Mouse (Mus musculus) bone marrow, adult 2 months (tissue): ENCODE results near the gene Mrpl57. TPM values are rescaled to one million over a fixed set of nuclear protein-coding genes. Genes with fewer than 3 reads are reported as not detected.
"Not testable (repeated sequence)": the region's sequence is repeated elsewhere in the genome, so short reads cannot be mapped to it uniquely, and the experiment has no call there.

Experiments
- H3K27ac ChIP-seq: fragments of 200-500 bp; 2 replicates; pipeline ENCODE4 v1.5.1; 2012; ENCODE audit warnings: low read depth, mild to moderate bottlenecking, control low read depth, inconsistent platforms, low read length; ENCODE audit not compliant: control insufficient read depth, poor library complexity, insufficient read depth
- H3K4me1 ChIP-seq: fragments of 200-500 bp; 2 replicates; pipeline ENCODE4 v1.6.1; 2011; ENCODE audit warnings: low read length; ENCODE audit not compliant: control insufficient read depth, insufficient read depth
- H3K4me3 ChIP-seq: fragments of 200-500 bp; replicated peaks from 2 replicates; pipeline ENCODE3; 2011; ENCODE audit warnings: mild to moderate bottlenecking, low read depth, low read length, control low read depth; ENCODE audit not compliant: control insufficient read depth
- CTCF ChIP-seq: fragments of 200-500 bp; IDR thresholded peaks from 2 replicates; pipeline ENCODE4 v1.5.1; 2011; ENCODE audit warnings: low read length, control low read depth; ENCODE audit not compliant: control insufficient read depth, insufficient read depth
- POLR2A ChIP-seq: fragments of 200-500 bp; IDR thresholded peaks from 2 replicates; pipeline ENCODE4 v1.6.1; 2011; ENCODE audit warnings: low read depth, mild to moderate bottlenecking, control low read depth, low read length, borderline replicate concordance; ENCODE audit not compliant: control insufficient read depth
- WGBS: fragments of 180-500 bp; shearing (Covaris S2); methylation state at CpG from one replicate; pipeline ENCODE4 v1.1.7; 2018; 5-methylcytosine and 5-hydroxymethylcytosine counted together
- polyA plus RNA-seq: library from polyadenylated mRNA; stranded (reverse); fragments of >200 nt; gene quantifications from 2 replicates; pipeline ENCODE4 v1.2.4, GENCODE M21; 2011; ENCODE audit warnings: low replicate concordance; ENCODE audit not compliant: missing spikeins, insufficient read depth, insufficient read length

Gene Mrpl57
- polyA plus RNA-seq, 1 experiment: 54.3 TPM

- no peak overlapping the region for H3K4me3 ChIP-seq
- no peaks in the 10 kb centered on the region; the same call in 1 of the 2 replicates for H3K4me1 ChIP-seq
- no peak overlapping the region for H3K27ac ChIP-seq
- TF ChIP-seq POLR2A (no peak), CTCF (no peak)
- WGBS: 86% methylated on average over 4 of the region's 4 CpGs
Observed at GRCm38 (mm10) chr14:57803731-57804130, 22.3 kb upstream of the Mrpl57 start.

GRCm38 (mm10) chr14:57808558-57808957 is 17.5 kb upstream of the Mrpl57 start:
- H3K4me1 ChIP-seq: no peaks in the 10 kb centered on the region
- 45% methylated on average over 5 of the region's 5 CpGs for WGBS
- no peak overlapping the region for H3K4me3 ChIP-seq
- TF ChIP-seq POLR2A (no peak), CTCF (peak; percentile 28)
- H3K27ac ChIP-seq: no peak overlapping the region

GRCm38 (mm10) chr14:57810886-57811285 is 15.1 kb upstream of the Mrpl57 start:
- no peaks in the 10 kb centered on the region for H3K4me1 ChIP-seq
- WGBS: 86% methylated on average over 2 of the region's 2 CpGs
- TF ChIP-seq CTCF (no peak), POLR2A (no peak)
- H3K27ac ChIP-seq: no peak overlapping the region
- no peak overlapping the region for H3K4me3 ChIP-seq

GRCm38 (mm10) chr14:57811844-57812243 is 14.2 kb upstream of the Mrpl57 start:
- WGBS: 96% methylated on average over 5 of the region's 5 CpGs
- Histone ChIP-seq H3K27ac (no peak overlapping the region), H3K4me1 (no peaks in the 10 kb centered on the region), H3K4me3 (no peak overlapping the region)
- TF ChIP-seq CTCF: no peak
- TF ChIP-seq POLR2A: no peak

GRCm38 (mm10) chr14:57820839-57821238 is 5.2 kb upstream of the Mrpl57 start:
- no peaks in the 10 kb centered on the region; the same call in none of the 2 replicates for H3K4me1 ChIP-seq
- no peak for TF ChIP-seq POLR2A
- TF ChIP-seq CTCF: no peak
- H3K4me3 ChIP-seq: no peak overlapping the region
- WGBS: 62% methylated on average over 4 of the region's 4 CpGs
- H3K27ac ChIP-seq: no peak overlapping the region

GRCm38 (mm10) chr14:57827284-57827683 is 1.2 kb downstream of the Mrpl57 start:
- TF ChIP-seq CTCF: no peak
- no peak for TF ChIP-seq POLR2A
- peak overlapping the region; percentile 93 for H3K4me3 ChIP-seq
- WGBS: 41% methylated on average over 1 of the region's 1 CpGs

GRCm38 (mm10) chr14:57833526-57833925 is 7.5 kb downstream of the Mrpl57 start:
- Histone ChIP-seq H3K4me3 (no peak overlapping the region), H3K4me1 (no peaks in the 10 kb centered on the region), H3K27ac (no peak overlapping the region)
- no peak for TF ChIP-seq CTCF
- WGBS: 90% methylated on average over 2 of the region's 2 CpGs

More at GRCm38 (mm10) chr14:57827284-57827683, 1.2 kb downstream of the Mrpl57 start:
- Histone ChIP-seq H3K4me1 (peaks cover 1% of the 10 kb centered on the region; the same call in 1 of the 2 replicates), H3K27ac (no peak overlapping the region)

- 62% methylated on average over 10 of the region's 10 CpGs for WGBS
- Histone ChIP-seq H3K4me3 (no peak overlapping the region), H3K27ac (no peak overlapping the region), H3K4me1 (no peaks in the 10 kb centered on the region)
- no peak for TF ChIP-seq CTCF
- TF ChIP-seq POLR2A: no peak
Observed at GRCm38 (mm10) chr14:57835157-57835556, 9.1 kb downstream of the Mrpl57 start.

- no peak overlapping the region for H3K4me3 ChIP-seq
- H3K4me1 ChIP-seq: no peaks in the 10 kb centered on the region
- H3K27ac ChIP-seq: no peak overlapping the region
- WGBS: 73% methylated on average over 3 of the region's 3 CpGs
- TF ChIP-seq CTCF (no peak), POLR2A (no peak)
Observed at GRCm38 (mm10) chr14:57844535-57844934, 18.5 kb downstream of the Mrpl57 start.

DNA sequence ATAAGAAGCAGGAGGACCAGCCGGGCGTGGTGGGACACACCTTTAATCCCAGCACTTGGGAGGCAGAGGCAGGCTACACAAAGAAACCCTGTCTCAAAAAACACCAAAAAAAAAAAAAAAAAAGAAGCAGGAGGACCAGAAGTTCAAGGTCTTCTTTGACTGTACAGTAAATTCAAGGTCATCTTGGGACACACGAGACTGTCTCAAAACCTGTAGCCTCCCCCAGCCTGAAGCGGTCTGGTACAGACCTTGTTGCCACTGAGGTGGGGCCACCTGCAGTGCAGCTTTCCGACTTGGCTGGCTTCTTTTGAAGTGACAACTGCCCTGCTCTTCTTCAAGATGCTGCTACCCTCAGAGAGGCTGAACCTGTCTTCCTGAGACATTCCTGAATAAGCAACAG is 22.0 kb downstream of the Mrpl57 start:
- H3K27ac ChIP-seq, H3K4me1 ChIP-seq, H3K4me3 ChIP-seq: not testable (repeated sequence)
- WGBS: 88% methylated on average over 5 of the region's 5 CpGs
